Mouse (Mus musculus) right cerebral cortex, postnatal 14 days (tissue): Measurements from ENCODE around the gene Noc2l.

ENCODE experiments used
- DNase-seq: peaks from one replicate; pipeline ENCODE4 v3.0.0; 2022

Noc2l gene

DNA sequence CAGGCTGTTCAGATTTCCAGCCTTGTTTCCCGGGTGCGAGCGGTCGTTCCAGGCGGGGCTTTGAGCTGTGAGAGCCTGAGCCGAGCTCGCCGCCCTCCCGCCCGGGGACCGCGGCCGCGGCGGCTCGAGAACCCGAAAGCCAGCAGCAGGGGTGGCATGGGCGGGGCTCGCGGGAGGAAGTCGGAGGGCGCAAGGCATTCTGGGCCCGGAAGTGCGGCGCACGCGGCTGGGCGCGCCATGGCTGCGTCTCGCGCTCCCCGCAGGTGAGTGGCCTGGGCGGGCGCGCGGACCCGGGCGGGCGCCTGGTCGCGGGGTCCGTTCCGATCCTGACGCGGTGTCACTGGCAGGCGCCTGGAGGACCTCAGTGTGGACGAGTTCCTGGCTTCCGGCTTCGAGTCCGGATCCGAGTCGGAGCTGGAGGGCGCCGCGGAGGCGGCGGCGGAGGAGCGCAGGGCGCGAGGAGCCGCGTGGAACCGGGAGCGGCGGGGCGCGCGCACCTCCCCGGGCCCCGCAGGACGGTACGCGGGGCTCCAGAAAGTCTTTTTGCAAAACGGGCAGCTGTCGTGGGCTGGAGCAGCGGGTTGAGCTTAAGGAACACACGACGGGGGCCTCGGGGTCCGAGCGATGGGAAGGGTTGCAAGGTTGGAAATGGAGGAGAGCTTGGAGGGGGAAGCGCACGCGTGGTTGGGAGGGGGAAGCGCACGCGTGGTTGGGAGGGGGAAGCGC, at the start of gene Noc2l:
TSS of gene Noc2l (plus strand) at position 203 of the 726 bp plus-strand sequence.
- peak; percentile 90 for DNase-seq

GRCm38 (mm10) chr4:156188162-156188810, 47.5 kb upstream of the Noc2l start:
- DNase-seq, result no peak

- peak; percentile 65 for DNase-seq
Observed at GRCm38 (mm10) chr4:156188811-156189323, 46.9 kb upstream of the Noc2l start.

DNA sequence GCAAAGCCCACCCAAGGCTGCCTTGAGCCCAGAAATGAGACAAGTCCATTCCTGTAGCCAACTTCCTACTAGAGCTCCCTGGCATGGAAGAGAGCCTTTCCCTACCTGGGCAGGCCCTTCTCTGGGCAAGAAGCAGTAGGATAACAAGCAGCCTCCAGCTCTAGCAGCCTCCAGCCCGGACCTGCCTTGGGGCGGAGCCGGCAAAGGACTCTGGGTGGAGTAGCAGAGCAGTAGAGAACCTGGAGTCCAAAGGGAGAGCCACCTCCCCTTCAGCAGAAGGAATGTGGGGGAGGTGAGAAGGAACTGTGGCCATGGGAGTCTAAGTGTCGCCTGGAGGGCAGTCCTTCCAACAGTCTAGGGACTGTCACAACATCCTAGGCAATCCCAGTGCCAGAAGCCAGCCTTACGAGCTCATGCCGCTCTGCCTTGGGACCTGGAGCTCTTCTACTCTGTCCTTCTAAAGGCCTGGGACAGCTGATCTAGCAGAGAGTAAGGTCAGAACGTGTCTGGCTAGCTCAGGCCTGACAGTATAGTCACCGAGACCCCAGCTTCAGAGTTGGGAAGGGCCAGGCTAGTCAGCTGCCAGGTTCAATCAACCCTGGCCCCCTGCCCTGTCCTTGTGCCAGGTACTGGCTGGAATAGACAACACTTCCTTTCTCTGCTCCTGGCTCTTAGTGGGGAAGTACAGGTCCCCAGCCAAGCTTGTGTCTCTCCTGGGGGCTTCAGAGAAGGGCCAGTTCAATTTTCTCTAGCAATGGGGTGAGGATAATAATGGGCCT, 43.2 kb upstream of the Noc2l start:
- no peak for DNase-seq

GRCm38 (mm10) chr4:156193200-156193590, 42.6 kb upstream of the Noc2l start:
- no peak for DNase-seq

- no peak for DNase-seq
Observed at GRCm38 (mm10) chr4:156193906-156194305, 41.9 kb upstream of the Noc2l start.

GRCm38 (mm10) chr4:156194346-156194745, 41.5 kb upstream of the Noc2l start:
- DNase-seq, result no peak

GRCm38 (mm10) chr4:156195927-156196870, 39.6 kb upstream of the Noc2l start:
- DNase-seq, result peak; percentile 59

DNA sequence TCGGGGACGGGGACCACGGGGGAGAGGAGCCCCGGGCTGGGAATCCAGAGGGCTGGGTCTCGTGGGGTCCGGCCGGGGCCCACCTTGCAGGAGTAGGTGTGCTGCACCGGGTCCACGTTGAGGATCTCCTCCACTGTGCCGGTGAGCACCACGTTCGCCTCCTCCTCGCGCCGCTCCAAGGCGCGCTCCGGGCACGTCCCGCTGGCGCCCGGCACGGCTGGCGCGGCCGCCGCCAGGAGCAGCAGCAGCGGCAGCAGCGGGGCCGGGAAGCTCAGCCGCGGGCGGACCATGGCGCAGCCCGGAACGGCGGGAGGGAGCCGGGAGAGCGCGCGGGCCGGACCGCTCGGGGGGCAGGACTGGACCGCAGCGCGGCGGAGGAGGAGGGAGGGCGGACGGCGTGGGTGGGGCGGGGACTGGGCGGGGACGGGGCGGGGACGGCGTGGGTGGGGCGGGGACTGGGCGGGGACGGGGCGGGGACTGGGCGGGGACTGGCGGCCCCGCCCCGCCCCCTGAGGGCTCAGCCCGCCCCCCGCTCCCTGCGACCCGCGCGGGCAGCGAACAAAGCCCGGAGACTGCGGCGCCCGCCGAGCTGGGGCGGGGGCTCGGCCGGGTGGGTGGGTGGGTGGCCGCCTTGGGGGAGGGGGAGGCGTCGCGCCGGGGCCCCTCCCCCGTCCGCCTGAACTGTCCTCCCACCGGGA, 38.5 kb upstream of the Noc2l start, which contains the start of gene Agrn:
TSS of gene Agrn (minus strand) at position 358 of the 698 bp plus-strand sequence.
- peak; percentile 71 for DNase-seq

- peak; percentile 84 for DNase-seq
Observed at GRCm38 (mm10) chr4:156197829-156198205, 38.0 kb upstream of the Noc2l start.

- DNase-seq, result no peak
Observed at GRCm38 (mm10) chr4:156200623-156201475, 35.0 kb upstream of the Noc2l start, which contains the start of gene Isg15. TSS of gene Isg15 (minus strand) at chr4:156200818.

GRCm38 (mm10) chr4:156202462-156202893, 33.3 kb upstream of the Noc2l start:
- DNase-seq, result no peak

DNA sequence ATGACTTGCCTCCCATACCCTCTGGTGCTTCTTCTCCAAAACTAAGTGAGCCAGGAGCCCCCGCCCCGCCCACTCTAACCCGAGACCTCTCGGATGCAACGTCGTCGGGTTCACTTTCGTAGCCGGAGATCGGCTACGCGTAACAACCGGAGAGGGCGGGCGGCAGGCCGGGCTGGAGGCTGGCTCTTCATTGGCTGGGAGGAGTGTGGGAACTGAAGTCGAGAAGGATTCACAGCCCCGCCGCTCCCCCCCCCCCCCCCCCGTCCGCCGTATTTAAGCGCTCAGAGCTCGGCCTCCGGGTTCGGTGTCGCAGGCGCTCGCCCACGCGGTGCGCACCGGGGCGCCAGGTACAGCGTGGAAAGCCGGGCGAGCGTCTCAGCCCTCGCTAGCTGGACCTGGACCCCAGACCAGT, 32.8 kb upstream of the Noc2l start, which contains the start of gene AW011738:
TSS of gene AW011738 (plus strand) at position 304 of the 412 bp plus-strand sequence.
- DNase-seq, result peak; percentile 73

GRCm38 (mm10) chr4:156203413-156204131, 32.2 kb upstream of the Noc2l start:
- no peak for DNase-seq

GRCm38 (mm10) chr4:156208872-156209271, 26.9 kb upstream of the Noc2l start:
- no peak for DNase-seq

DNA sequence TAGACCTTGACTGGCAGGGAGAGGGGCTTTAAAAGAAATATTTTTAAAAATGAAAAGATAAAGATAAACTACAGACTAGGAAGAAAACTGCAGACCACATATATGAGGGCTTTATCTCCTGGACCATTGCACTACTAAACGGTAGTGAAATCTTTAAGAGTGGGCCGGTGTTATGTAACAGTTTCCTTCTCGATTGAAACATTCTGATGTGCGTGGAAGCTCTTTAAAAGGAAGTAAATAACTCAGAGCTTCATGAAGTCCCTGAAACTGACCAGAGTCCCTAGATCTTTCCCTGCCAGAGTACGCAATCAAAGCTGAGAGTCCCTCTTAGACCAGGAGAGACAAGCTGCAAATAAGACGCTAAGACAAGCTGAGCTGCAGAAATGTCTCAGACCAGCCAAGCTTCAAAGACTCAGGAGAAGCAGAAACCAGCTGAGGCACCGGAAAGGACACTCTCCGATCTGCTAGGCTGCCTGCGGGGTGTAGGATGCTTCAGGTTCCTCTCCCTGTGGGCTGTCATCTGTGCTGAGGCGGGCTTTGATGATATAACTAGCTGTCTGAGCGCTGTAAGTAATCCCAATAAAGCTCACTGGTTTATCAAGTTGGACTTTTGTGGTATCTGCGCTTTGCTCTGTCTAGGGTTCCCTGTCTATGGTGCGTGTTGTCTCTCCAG, 25.7 kb upstream of the Noc2l start:
- DNase-seq, result no peak

- DNase-seq, result no peak
Observed at GRCm38 (mm10) chr4:156213134-156213533, 22.7 kb upstream of the Noc2l start.

DNA sequence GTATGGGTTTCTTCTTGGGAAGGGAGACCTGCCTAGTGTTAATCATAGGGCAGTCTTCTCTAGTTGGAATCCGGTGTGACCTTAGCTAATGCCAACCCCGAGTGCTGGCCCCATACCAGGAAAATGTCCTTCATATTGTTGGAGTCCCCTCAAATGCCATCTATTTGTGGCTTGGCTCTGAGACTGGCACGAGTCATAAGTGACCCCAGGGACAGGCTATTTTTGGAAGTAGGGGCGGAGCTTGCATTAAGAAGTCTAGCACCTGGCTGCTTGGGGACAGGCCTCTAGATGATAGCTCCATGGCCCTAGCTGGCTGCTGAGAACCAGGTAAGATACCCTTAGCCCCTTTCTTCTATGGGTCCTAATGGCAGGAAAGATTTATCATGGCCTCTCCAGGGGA, 20.2 kb upstream of the Noc2l start, which contains the start of gene Perm1:
TSS of gene Perm1 (plus strand) at position 220 of the 400 bp plus-strand sequence.
- DNase-seq, result no peak

- DNase-seq, result no peak
Observed at GRCm38 (mm10) chr4:156216196-156216595, 19.6 kb upstream of the Noc2l start.
